Mouse (Mus musculus): ENCODE results near the gene Lpin1. TPM values are rescaled to one million over a fixed set of nuclear protein-coding genes. Genes with fewer than 3 reads are reported as not detected.

The Lpin1 gene
- polyA plus RNA-seq, 1 experiment from 2014 or later: 15.5 TPM

DNA sequence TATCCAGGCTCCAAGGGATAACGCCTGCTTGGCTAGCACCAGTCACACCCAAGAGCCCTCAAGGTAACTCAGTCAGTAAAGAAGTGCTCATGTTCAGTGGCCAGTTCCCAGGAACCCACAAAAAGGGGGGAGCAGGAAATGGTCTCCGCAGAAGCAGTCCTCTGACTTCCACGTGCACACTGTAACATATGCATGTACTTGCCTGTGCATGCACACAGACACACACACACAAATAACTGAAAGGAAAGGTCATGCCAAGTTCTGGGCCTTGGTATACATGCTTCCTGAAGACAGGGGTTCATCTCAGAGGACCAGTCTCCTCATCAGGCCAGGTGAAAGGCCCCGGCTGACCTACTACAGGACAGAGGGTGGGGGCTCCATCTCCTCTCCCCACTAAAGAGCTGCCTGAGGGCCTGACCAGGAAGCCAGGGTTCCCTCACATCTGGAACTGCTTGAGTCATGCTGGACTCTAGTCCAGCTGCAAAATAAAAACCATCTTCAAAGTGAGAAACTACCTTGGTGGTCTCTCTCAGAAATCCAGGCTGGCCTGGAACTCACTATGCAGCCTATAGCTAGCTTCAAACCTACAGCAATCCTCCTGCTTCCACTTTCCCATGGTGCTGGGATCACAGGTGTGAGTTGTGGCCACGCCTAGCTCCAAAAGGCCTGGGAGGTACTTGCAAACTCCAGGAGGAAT is 70.7 kb downstream of the Lpin1 start:
- Histone ChIP-seq H3K9me3 (replicated peaks) (no peaks in the 10 kb centered on the region), H3K27ac (replicated peaks) (no peak overlapping the region), H3K4me1 (no peaks in the 10 kb centered on the region), H3K4me3 (replicated peaks) (no peak overlapping the region), H3K27me3 (replicated peaks) (no peaks in the 10 kb centered on the region), H3K4me2 (no peak overlapping the region), H3K36me3 (peaks cover 79% of the 10 kb centered on the region), H3K9ac (replicated peaks) (no peak overlapping the region)
- no peak for ATAC-seq (ENCODE audit: low FRiP score)
- WGBS: 89% methylated on average over 5 of the region's 5 CpGs

DNA sequence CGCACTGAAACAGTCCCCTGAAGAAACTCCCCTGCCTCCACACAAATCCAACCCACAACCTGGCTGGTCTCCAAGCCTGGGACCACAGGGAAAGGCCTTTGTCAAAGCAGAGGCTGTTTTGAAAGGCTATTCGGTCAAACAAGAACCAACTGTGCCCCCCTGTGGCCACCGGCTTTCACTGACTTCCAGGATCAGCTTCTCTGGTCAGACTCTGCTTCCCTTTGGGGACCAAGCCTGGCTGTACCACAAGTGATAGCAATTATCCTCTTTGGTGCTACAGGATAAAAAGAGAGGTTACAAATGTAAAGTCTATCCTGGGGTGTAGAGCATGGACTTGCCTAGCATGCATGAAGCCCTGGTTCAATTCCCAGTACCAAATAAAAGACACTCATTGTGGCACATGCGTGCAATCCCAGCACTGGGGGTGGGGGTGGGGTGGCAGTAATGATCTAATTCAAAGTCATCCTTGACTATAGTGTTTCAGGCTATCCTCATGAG is 77.4 kb downstream of the Lpin1 start:
- peak overlapping the region; percentile 76 for H3K27ac ChIP-seq (replicated peaks)
- H3K4me3 ChIP-seq (replicated peaks): no peak overlapping the region
- peaks cover 13% of the 10 kb centered on the region for H3K4me1 ChIP-seq
- H3K4me2 ChIP-seq: no peak overlapping the region
- 18% methylated on average over 4 of the region's 4 CpGs for WGBS
- peak; percentile 81 for ATAC-seq (ENCODE audit: low FRiP score)
- H3K9me3 ChIP-seq (replicated peaks): no peaks in the 10 kb centered on the region
- H3K9ac ChIP-seq (replicated peaks): no peak overlapping the region
- no peaks in the 10 kb centered on the region for H3K27me3 ChIP-seq (replicated peaks)
- H3K36me3 ChIP-seq: peaks cover 21% of the 10 kb centered on the region

DNA sequence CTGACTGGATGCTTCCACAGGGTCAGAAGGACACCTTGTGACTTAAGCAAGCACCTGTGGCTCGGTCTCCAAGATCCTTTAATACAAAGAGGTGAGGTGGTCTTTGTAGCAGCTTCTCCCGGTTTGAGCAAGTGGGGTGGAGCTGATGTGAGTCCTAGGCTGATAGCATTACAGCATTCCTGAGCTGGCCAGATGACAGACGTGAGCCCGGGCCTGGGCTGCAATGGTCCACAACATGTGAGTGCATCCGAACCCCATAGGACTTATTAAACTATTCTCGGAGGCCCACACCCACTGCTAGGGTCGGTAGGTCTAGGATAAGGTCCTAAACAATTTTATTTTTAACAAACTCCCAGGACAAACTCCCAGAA is 77.9 kb downstream of the Lpin1 start:
- Histone ChIP-seq H3K9me3 (replicated peaks) (no peaks in the 10 kb centered on the region), H3K9ac (replicated peaks) (no peak overlapping the region), H3K27ac (replicated peaks) (peak overlapping the region; percentile 76), H3K4me3 (replicated peaks) (no peak overlapping the region; the same call in 1 of the 2 replicates), H3K27me3 (replicated peaks) (no peaks in the 10 kb centered on the region), H3K4me2 (0 out of 2 replicates have a peak overlapping the region, but pooled peaks have one; percentile 6), H3K4me1 (peaks cover 13% of the 10 kb centered on the region), H3K36me3 (peaks cover 16% of the 10 kb centered on the region)
- peak; percentile 70 for ATAC-seq (ENCODE audit: low FRiP score)
- WGBS: 50% methylated on average over 7 of the region's 7 CpGs

DNA sequence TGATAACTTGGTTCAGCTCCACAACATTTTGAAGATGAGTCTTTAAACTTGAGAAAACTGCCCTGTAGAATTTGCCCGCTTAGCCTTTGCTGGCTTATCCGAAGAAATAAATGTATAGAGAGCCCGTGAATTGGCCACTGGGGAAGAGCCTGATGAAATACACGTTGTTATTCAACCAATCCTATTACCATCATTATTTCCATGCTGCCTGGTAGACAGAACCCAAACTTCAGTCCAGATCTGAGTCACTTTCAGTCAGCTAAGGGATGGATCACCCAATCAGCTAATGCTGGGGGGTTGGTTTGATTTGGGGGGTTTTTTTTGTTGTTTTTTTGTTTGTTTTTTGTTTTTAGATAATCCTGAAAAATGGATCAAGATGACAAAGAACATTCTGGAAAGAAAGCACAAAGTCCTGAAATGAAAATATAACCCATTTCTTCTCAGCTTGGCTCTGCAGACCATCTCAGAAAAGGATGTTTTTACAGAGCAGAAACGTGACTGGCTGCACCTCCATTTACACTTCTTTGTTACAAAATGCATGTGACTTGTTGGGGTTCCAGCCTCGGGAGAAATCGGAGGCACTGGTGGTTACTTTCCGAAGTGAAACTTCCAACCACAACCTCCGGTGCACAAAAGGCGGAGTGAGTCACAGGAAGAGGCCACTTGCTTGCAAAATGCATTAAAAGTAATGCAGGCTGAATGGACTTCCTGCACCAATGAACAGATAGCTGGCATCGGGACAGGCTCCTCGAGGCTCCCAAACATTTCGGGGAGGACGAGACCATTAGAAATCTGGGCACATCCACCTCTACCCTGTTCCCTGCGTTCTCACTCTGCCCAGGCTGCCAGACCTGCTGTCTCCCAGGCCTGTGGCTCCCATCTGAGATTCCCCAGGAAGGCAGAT is 78.6 kb downstream of the Lpin1 start:
- WGBS: 62% methylated on average over 15 of the region's 15 CpGs
- Histone ChIP-seq H3K27ac (replicated peaks) (peak overlapping the region; percentile 76), H3K4me1 (peaks cover 13% of the 10 kb centered on the region), H3K9ac (replicated peaks) (no peak overlapping the region), H3K27me3 (replicated peaks) (no peaks in the 10 kb centered on the region), H3K4me2 (0 out of 2 replicates have a peak overlapping the region, but pooled peaks have one; percentile 6), H3K36me3 (peaks cover 9% of the 10 kb centered on the region), H3K4me3 (replicated peaks) (no peak overlapping the region; the same call in 1 of the 2 replicates), H3K9me3 (replicated peaks) (no peaks in the 10 kb centered on the region)
- ATAC-seq (ENCODE audit: low FRiP score): peak; percentile 72

- no peaks in the 10 kb centered on the region for H3K27me3 ChIP-seq (replicated peaks)
- H3K9ac ChIP-seq (replicated peaks): no peak overlapping the region
- H3K4me2 ChIP-seq: no peak overlapping the region
- H3K36me3 ChIP-seq: no peaks in the 10 kb centered on the region
- WGBS: 93% methylated on average over 7 of the region's 7 CpGs
- H3K4me3 ChIP-seq (replicated peaks): no peak overlapping the region
- H3K9me3 ChIP-seq (replicated peaks): no peaks in the 10 kb centered on the region
- ATAC-seq (ENCODE audit: low FRiP score): no peak
- H3K4me1 ChIP-seq: peaks cover 12% of the 10 kb centered on the region
- H3K27ac ChIP-seq (replicated peaks): no peak overlapping the region
Measured at GRCm38 (mm10) chr12:16528650-16529049, 82.1 kb downstream of the Lpin1 start.

DNA sequence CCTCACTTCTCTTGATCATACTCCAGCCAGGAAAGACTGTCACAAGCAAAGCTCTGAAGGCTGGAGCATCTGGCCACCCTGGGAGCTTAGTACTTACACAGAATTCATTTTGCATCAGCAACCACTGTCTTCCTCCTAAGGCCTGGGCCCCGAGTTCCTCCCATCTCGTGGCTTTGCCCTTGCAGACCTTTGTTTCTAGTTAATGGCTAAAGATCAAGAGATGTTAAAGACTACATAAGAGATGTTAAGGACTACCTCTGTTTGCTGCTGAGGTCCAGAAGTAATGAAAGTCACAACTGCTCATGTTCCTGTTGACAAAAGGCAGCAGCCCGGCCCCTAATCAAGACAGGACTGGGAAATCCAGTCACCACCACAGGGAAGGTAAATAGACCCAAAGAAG is 82.8 kb downstream of the Lpin1 start:
- Histone ChIP-seq H3K27ac (replicated peaks) (no peak overlapping the region), H3K9ac (replicated peaks) (no peak overlapping the region), H3K27me3 (replicated peaks) (no peaks in the 10 kb centered on the region), H3K4me2 (no peak overlapping the region), H3K4me1 (peaks cover 4% of the 10 kb centered on the region), H3K9me3 (replicated peaks) (no peaks in the 10 kb centered on the region), H3K36me3 (no peaks in the 10 kb centered on the region), H3K4me3 (replicated peaks) (no peak overlapping the region)
- ATAC-seq (ENCODE audit: low FRiP score): no peak
- WGBS: 90% methylated on average over 3 of the region's 3 CpGs

DNA sequence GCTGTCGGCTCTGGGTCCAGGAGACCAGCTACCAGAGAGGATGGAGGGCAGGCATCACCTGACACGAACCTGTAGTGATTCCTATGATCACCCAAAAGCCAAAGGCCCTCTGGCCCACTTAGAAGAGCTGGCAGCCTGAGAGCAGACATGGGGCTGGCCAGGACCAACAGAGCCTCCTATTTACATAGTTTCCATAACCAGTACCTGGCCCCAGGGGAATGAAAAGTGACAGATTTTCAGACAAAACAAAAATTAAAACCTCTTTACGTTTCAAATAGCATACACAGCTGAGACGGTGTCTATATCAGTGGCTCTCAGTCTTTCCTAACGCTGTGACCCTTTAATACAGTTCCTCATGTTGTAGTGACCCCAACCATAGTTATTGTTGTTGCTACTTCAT is 83.9 kb downstream of the Lpin1 start:
- 87% methylated on average over 5 of the region's 5 CpGs for WGBS
- Histone ChIP-seq H3K4me1 (no peaks in the 10 kb centered on the region), H3K27ac (replicated peaks) (no peak overlapping the region), H3K4me3 (replicated peaks) (no peak overlapping the region), H3K9ac (replicated peaks) (no peak overlapping the region), H3K4me2 (no peak overlapping the region), H3K27me3 (replicated peaks) (no peaks in the 10 kb centered on the region), H3K36me3 (no peaks in the 10 kb centered on the region), H3K9me3 (replicated peaks) (no peaks in the 10 kb centered on the region)
- no peak for ATAC-seq (ENCODE audit: low FRiP score)

DNA sequence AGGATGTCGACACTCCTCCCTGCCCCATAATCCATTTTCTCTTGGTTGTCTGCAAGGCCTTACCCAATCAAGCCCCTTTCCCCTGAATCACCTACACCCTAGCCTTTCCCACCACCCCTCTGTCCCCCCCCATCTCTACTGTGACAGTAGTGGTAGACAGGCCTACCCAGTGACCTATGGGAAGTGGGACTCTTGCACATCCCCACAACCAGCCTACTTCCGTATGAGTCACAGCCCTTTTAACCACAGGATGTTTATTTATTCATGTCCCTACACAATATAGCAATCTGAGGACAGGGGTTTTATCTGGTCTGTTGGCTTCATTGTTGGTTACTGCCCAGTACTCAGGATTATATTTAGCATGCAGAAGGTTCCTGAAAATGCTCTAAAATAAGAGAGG is 84.6 kb downstream of the Lpin1 start:
- WGBS: 79% methylated on average over 2 of the region's 2 CpGs
- Histone ChIP-seq H3K4me3 (replicated peaks) (no peak overlapping the region), H3K9ac (replicated peaks) (no peak overlapping the region), H3K4me1 (no peaks in the 10 kb centered on the region), H3K27ac (replicated peaks) (no peak overlapping the region), H3K4me2 (no peak overlapping the region), H3K27me3 (replicated peaks) (no peaks in the 10 kb centered on the region), H3K9me3 (replicated peaks) (no peaks in the 10 kb centered on the region), H3K36me3 (no peaks in the 10 kb centered on the region)
- no peak for ATAC-seq (ENCODE audit: low FRiP score)

DNA sequence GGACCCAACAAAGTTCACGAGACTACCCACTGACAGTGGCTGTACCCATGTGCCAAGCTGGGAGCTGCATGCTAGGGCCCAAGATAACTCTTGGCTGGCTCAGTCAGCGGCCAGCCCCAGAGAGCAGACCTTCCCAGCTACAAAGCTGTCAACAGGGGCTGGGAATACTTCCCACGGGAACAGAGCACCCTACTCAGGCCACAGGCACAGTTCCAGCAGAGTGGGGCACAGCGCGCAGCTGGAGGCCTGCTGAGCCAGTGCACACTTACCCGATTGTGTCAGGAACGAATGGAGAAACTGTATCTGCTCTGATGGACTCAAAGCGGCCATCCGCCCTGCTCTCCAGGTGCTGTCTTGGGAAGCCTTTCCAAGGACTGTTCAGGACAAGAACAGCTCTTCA is 95.6 kb downstream of the Lpin1 start:
- 78% methylated on average over 9 of the region's 9 CpGs for WGBS
- Histone ChIP-seq H3K9ac (replicated peaks) (no peak overlapping the region), H3K9me3 (replicated peaks) (no peaks in the 10 kb centered on the region), H3K27ac (replicated peaks) (no peak overlapping the region), H3K27me3 (replicated peaks) (no peaks in the 10 kb centered on the region), H3K4me1 (no peaks in the 10 kb centered on the region), H3K36me3 (no peaks in the 10 kb centered on the region), H3K4me3 (replicated peaks) (no peak overlapping the region), H3K4me2 (no peak overlapping the region)
- ATAC-seq (ENCODE audit: low FRiP score): peak; percentile 48

DNA sequence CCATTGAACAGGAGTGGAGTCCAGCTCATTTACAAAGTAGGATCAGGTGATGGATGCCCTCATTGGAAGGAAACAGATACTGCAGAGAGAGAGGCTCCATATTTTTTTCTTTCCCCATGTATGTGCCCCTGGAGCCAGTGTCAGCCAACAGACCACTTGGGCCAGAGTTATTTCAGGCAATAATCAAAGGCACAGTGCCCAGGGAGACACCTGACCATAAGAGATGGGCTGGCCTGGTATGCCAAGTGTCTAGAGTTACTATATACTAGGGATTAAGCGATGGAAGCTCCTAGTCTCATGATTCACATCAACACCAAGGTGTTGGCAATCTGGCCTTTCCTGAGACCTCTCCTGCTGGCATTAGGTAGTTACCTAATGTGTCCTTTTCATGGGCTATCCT is 97.8 kb downstream of the Lpin1 start:
- no peaks in the 10 kb centered on the region for H3K36me3 ChIP-seq
- peaks cover 11% of the 10 kb centered on the region; the same call in 1 of the 2 replicates for H3K4me1 ChIP-seq
- ATAC-seq (ENCODE audit: low FRiP score): no peak
- H3K27ac ChIP-seq (replicated peaks): no peak overlapping the region
- 92% methylated on average over 1 of the region's 1 CpGs for WGBS
- no peak overlapping the region for H3K9ac ChIP-seq (replicated peaks)
- H3K9me3 ChIP-seq (replicated peaks): no peaks in the 10 kb centered on the region
- no peaks in the 10 kb centered on the region for H3K27me3 ChIP-seq (replicated peaks)
- H3K4me3 ChIP-seq (replicated peaks): no peak overlapping the region
- H3K4me2 ChIP-seq: no peak overlapping the region

DNA sequence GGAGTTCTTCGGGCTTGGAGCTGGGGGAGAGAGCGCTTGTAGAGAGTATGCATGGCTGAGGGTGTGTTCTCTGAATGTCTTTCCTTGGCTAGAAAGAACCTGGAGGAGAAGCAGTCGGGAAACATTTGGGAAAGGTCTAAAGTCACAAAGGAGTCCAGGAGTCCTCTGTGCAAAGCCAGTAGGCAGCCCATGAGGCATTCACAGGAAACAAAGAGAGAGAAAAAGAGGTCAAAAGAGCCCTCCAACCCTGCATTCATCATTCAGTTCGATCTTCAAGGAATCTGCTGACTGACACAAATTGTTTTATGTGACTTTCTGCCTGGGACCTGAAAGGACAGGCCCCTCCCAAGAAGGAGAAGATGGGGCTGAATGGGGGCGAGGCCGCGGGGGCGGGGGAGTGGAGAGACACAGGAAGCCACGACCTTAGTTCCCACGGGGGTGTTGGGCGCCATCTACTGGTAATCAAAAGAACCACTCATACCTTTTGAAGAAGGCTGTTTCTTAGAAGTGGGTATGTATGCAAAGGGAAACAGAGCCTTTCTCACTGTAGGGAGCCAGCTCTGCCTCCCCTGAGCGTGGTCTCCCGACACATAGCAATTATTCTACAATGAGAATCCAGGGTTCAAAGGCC is 101.5 kb downstream of the Lpin1 start:
- 8% methylated on average over 13 of the region's 13 CpGs for WGBS
- no peak overlapping the region for H3K4me3 ChIP-seq (replicated peaks)
- no peaks in the 10 kb centered on the region for H3K36me3 ChIP-seq
- peak; percentile 79 for ATAC-seq (ENCODE audit: low FRiP score)
- peaks cover 21% of the 10 kb centered on the region for H3K4me1 ChIP-seq
- no peak overlapping the region for H3K27ac ChIP-seq (replicated peaks)
- H3K9ac ChIP-seq (replicated peaks): no peak overlapping the region
- H3K9me3 ChIP-seq (replicated peaks): no peaks in the 10 kb centered on the region
- H3K27me3 ChIP-seq (replicated peaks): no peaks in the 10 kb centered on the region
- peak overlapping the region; percentile 42 for H3K4me2 ChIP-seq
